Mouse (Mus musculus): ENCODE measurements around the gene Zfp827. TPM values are rescaled to one million over a fixed set of nuclear protein-coding genes. Genes with fewer than 3 reads are reported as not detected.

Zfp827 gene
- polyA plus RNA-seq, 1 experiment: 3.5 TPM

DNA sequence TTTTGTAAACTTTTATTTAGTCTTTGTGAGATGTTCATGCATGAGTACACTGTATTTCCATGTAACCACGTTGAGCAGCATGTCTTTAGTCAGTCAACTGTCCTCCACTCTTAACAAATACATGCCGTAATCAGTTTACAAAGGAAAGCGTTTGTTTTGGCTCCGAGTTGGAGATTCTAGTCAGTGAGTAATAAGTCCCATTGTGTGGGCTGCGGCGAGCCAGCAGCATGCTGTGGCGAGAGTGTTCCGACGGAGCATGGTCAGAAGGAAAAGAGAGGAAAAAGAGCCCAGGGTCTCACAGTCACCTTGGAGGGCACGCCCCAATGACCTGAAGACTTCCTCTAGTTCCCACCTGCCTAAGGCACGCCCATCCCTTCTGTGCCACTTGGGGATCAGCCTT, 68.7 kb downstream of the Zfp827 start:
- Histone ChIP-seq H3K4me1 (ENCODE audit: control insufficient read depth, insufficient read depth, low read length) (peaks cover 3% of the 10 kb centered on the region), H3K27me3 (ENCODE audit: control insufficient read depth, insufficient read depth, low read length, poor library complexity, severe bottlenecking) (no peaks in the 10 kb centered on the region), H3K9me3 (replicated peaks; ENCODE audit: control insufficient read depth, insufficient read depth, low read length, poor library complexity, severe bottlenecking) (no peaks in the 10 kb centered on the region), H3K9ac (ENCODE audit: low read depth, poor library complexity, severe bottlenecking) (no peak overlapping the region), H3K4me3 (ENCODE audit: low read depth, low read length) (no peak overlapping the region), H3K27ac (ENCODE audit: insufficient read depth, low read length) (no peak overlapping the region), H3K36me3 (ENCODE audit: control insufficient read depth, insufficient read depth, low read length, poor library complexity, severe bottlenecking) (0 out of 2 replicates have a peak, but pooled peaks cover 4% of the 10 kb centered on the region)
- TF ChIP-seq POLR2A (IDR thresholded peaks at IDR 0.05; ENCODE audit: insufficient read depth, low read length): no peak
- TF ChIP-seq EP300 (IDR thresholded peaks at IDR 0.05; ENCODE audit: insufficient read depth, low read depth, low read length): no peak
- no peak for TF ChIP-seq CTCF (IDR thresholded peaks at IDR 0.05; ENCODE audit: low read depth, low read length)

DNA sequence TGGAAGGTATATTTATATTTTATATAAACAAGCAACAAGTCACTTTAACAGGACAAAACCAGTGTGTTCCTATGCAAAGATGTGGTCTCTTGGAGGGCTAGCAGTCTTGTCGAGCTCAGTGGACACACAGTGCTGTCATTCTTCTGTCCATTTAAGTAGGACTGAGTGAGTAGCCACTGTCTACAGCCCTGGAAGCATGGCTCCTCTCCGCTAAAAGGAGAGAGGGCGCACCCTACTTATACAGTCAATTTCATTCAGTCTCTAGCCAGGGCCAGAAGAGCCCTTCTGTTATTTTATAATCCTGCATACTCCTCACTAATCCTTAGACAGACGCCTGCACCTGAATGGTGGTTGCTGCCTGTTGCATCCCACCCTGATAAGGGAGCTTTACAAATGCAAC, 74.5 kb downstream of the Zfp827 start:
- Histone ChIP-seq H3K27me3 (ENCODE audit: control insufficient read depth, insufficient read depth, low read length, poor library complexity, severe bottlenecking) (no peaks in the 10 kb centered on the region), H3K9me3 (replicated peaks; ENCODE audit: control insufficient read depth, insufficient read depth, low read length, poor library complexity, severe bottlenecking) (no peaks in the 10 kb centered on the region), H3K36me3 (ENCODE audit: control insufficient read depth, insufficient read depth, low read length, poor library complexity, severe bottlenecking) (no peaks in the 10 kb centered on the region), H3K4me1 (ENCODE audit: control insufficient read depth, insufficient read depth, low read length) (no peaks in the 10 kb centered on the region), H3K4me3 (ENCODE audit: low read depth, low read length) (no peak overlapping the region), H3K9ac (ENCODE audit: low read depth, poor library complexity, severe bottlenecking) (no peak overlapping the region), H3K27ac (ENCODE audit: insufficient read depth, low read length) (no peak overlapping the region)
- no peak for TF ChIP-seq POLR2A (IDR thresholded peaks at IDR 0.05; ENCODE audit: insufficient read depth, low read length)
- TF ChIP-seq CTCF (IDR thresholded peaks at IDR 0.05; ENCODE audit: low read depth, low read length): no peak
- TF ChIP-seq EP300 (IDR thresholded peaks at IDR 0.05; ENCODE audit: insufficient read depth, low read depth, low read length): no peak

DNA sequence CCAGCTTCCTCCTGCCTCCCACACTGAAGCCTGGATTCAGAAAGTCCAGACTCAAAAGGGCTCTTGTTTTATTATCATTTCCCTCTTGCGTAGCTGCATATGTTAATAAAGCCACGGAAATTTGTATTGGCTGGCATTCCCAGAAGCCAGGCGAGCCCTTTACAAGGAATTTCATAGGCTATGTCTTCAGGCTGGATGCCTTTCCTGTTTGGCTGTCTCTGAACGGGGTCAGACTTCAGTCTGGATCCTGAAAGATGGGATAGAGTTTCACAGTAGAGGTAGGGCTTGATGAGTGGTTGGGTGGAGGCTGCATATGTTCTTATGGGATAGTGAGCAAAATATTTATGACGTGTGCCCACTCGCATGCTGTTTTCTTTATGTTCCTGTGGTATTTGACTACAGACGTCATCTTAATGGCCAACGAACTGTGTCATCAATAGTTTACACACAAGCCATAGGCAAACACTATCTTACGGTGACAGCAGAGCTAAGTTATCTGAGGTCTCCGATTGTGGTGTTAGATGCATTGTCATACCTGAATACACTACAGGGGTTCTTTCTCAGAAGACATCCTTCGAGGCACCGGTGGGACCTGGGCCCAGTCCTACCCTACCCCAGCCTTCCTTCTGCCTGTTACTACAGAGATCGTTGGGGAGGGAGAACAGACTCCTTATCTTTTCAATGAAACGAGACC, 75.1 kb downstream of the Zfp827 start:
- no peak overlapping the region for H3K4me3 ChIP-seq (ENCODE audit: low read depth, low read length)
- TF ChIP-seq POLR2A (IDR thresholded peaks at IDR 0.05; ENCODE audit: insufficient read depth, low read length) (no peak), CTCF (IDR thresholded peaks at IDR 0.05; ENCODE audit: low read depth, low read length) (no peak), EP300 (IDR thresholded peaks at IDR 0.05; ENCODE audit: insufficient read depth, low read depth, low read length) (no peak)
- H3K27ac ChIP-seq (ENCODE audit: insufficient read depth, low read length): no peak overlapping the region
- H3K4me1 ChIP-seq (ENCODE audit: control insufficient read depth, insufficient read depth, low read length): no peaks in the 10 kb centered on the region
- H3K36me3 ChIP-seq (ENCODE audit: control insufficient read depth, insufficient read depth, low read length, poor library complexity, severe bottlenecking): no peaks in the 10 kb centered on the region
- H3K27me3 ChIP-seq (ENCODE audit: control insufficient read depth, insufficient read depth, low read length, poor library complexity, severe bottlenecking): no peaks in the 10 kb centered on the region
- no peaks in the 10 kb centered on the region for H3K9me3 ChIP-seq (replicated peaks; ENCODE audit: control insufficient read depth, insufficient read depth, low read length, poor library complexity, severe bottlenecking)
- H3K9ac ChIP-seq (ENCODE audit: low read depth, poor library complexity, severe bottlenecking): no peak overlapping the region

DNA sequence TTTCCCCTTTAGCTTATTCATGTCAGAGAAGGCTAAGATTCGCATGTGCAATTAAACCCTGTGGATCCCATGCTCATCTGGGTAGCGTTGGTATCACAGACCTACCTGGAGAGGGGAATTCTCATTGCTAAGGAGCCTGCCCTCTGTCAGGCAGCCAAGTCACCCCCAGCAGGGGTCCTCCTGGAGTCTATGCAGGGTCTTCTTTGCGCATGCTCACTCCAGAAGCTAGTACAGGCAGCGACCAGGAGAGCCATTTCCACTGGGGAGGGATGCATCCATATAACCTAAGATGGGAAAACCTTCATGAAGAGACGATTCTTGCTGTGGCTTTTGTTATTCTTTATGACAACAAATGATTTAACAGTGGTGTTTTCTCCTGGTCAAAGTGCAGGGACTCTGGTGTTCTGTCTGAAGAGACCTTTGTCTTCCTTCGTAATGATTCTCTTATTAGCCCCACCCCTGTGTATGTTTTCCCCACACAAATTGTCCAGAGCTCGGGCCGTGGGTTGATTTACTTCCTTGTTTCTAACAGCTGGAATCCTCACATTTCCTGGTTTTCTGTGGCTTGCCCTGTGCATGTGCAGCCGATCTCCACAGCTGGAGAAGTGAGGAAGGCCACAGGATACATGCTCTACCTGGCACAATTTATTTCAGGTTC, 75.8 kb downstream of the Zfp827 start:
- Histone ChIP-seq H3K9me3 (replicated peaks; ENCODE audit: control insufficient read depth, insufficient read depth, low read length, poor library complexity, severe bottlenecking) (no peaks in the 10 kb centered on the region), H3K4me3 (ENCODE audit: low read depth, low read length) (no peak overlapping the region), H3K4me1 (ENCODE audit: control insufficient read depth, insufficient read depth, low read length) (no peaks in the 10 kb centered on the region), H3K27me3 (ENCODE audit: control insufficient read depth, insufficient read depth, low read length, poor library complexity, severe bottlenecking) (no peaks in the 10 kb centered on the region), H3K27ac (ENCODE audit: insufficient read depth, low read length) (no peak overlapping the region), H3K36me3 (ENCODE audit: control insufficient read depth, insufficient read depth, low read length, poor library complexity, severe bottlenecking) (no peaks in the 10 kb centered on the region), H3K9ac (ENCODE audit: low read depth, poor library complexity, severe bottlenecking) (no peak overlapping the region)
- TF ChIP-seq EP300 (IDR thresholded peaks at IDR 0.05; ENCODE audit: insufficient read depth, low read depth, low read length): no peak
- TF ChIP-seq CTCF (IDR thresholded peaks at IDR 0.05; ENCODE audit: low read depth, low read length): no peak
- no peak for TF ChIP-seq POLR2A (IDR thresholded peaks at IDR 0.05; ENCODE audit: insufficient read depth, low read length)

DNA sequence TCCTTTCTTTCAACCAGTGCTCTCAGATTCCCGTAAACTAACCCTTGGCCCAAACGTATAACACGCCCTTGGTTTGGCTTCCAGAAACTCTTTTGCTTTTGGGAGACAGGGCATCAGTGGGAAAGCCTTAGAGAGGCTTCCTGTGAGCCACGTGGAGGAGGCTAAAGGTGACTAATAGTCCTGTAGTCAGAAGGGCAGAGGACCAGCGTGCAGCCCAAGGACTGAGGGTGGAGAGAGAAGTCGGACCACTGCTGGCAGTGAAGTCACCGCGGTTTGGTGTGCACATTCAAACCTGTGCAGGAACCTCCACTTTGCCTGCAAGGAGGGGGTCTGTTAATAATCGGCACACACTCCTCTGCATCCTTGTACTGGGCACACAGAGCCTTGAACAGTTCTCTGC, 76.4 kb downstream of the Zfp827 start:
- Histone ChIP-seq H3K9me3 (replicated peaks; ENCODE audit: control insufficient read depth, insufficient read depth, low read length, poor library complexity, severe bottlenecking) (no peaks in the 10 kb centered on the region), H3K36me3 (ENCODE audit: control insufficient read depth, insufficient read depth, low read length, poor library complexity, severe bottlenecking) (no peaks in the 10 kb centered on the region), H3K27me3 (ENCODE audit: control insufficient read depth, insufficient read depth, low read length, poor library complexity, severe bottlenecking) (no peaks in the 10 kb centered on the region), H3K4me3 (ENCODE audit: low read depth, low read length) (no peak overlapping the region), H3K4me1 (ENCODE audit: control insufficient read depth, insufficient read depth, low read length) (no peaks in the 10 kb centered on the region), H3K9ac (ENCODE audit: low read depth, poor library complexity, severe bottlenecking) (no peak overlapping the region), H3K27ac (ENCODE audit: insufficient read depth, low read length) (no peak overlapping the region)
- TF ChIP-seq CTCF (IDR thresholded peaks at IDR 0.05; ENCODE audit: low read depth, low read length) (no peak), EP300 (IDR thresholded peaks at IDR 0.05; ENCODE audit: insufficient read depth, low read depth, low read length) (no peak), POLR2A (IDR thresholded peaks at IDR 0.05; ENCODE audit: insufficient read depth, low read length) (no peak)

DNA sequence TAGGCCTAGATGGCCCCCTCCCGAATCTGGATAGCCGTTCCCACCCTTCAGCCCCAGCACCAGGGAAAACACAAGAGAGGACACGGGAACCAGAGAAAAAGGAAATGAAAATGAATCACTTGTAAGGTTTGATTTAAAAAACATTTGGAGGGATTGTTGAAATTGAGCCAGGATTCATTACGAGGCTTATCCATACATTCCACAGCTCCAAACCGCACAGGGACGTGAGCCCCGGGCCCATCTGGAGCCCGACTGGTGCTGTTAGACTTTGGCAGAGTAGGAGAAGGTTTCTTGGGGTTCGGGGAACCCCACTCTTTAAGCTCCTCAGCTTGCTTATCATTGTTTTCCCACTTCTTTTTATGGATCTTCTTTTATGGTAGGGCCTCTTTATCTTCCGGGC, 76.9 kb downstream of the Zfp827 start:
- Histone ChIP-seq H3K9me3 (replicated peaks; ENCODE audit: control insufficient read depth, insufficient read depth, low read length, poor library complexity, severe bottlenecking) (no peaks in the 10 kb centered on the region), H3K4me3 (ENCODE audit: low read depth, low read length) (no peak overlapping the region), H3K9ac (ENCODE audit: low read depth, poor library complexity, severe bottlenecking) (no peak overlapping the region), H3K4me1 (ENCODE audit: control insufficient read depth, insufficient read depth, low read length) (no peaks in the 10 kb centered on the region), H3K36me3 (ENCODE audit: control insufficient read depth, insufficient read depth, low read length, poor library complexity, severe bottlenecking) (no peaks in the 10 kb centered on the region), H3K27me3 (ENCODE audit: control insufficient read depth, insufficient read depth, low read length, poor library complexity, severe bottlenecking) (no peaks in the 10 kb centered on the region), H3K27ac (ENCODE audit: insufficient read depth, low read length) (no peak overlapping the region)
- TF ChIP-seq POLR2A (IDR thresholded peaks at IDR 0.05; ENCODE audit: insufficient read depth, low read length) (no peak), EP300 (IDR thresholded peaks at IDR 0.05; ENCODE audit: insufficient read depth, low read depth, low read length) (no peak), CTCF (IDR thresholded peaks at IDR 0.05; ENCODE audit: low read depth, low read length) (no peak)
